Mouse (Mus musculus): ENCODE measurements at regions not wholly inside any gene's neighbourhood (a gene's known extent, or its start where the extent isn't known, plus 50 kb on each side); places are given as distances from the start of the nearest gene placed in this dataset.
A peak's percentile ranks its signal among the peaks of the same experiment; 100 is the strongest.
"Not testable (repeated sequence)": the region's sequence is repeated elsewhere in the genome, so short reads cannot be mapped to it uniquely, and the experiment has no call there.

GRCm38 (mm10) chr1:141716953-141717352, 1471.0 kb downstream of the Kcnt2 start:
- no peak for DNase-seq

- no peak for DNase-seq
These were observed 1471.6 kb downstream of the Kcnt2 start for GRCm38 (mm10) chr1:141717510-141717909.

- no peak for DNase-seq
These were observed 1495.3 kb downstream of the Kcnt2 start for GRCm38 (mm10) chr1:141741299-141741698.

GRCm38 (mm10) chr1:141776059-141776458, 1530.1 kb downstream of the Kcnt2 start:
- no peak for DNase-seq

- DNase-seq: peak; percentile 5
These were observed 1537.4 kb downstream of the Kcnt2 start for GRCm38 (mm10) chr1:141783367-141783766.

GRCm38 (mm10) chr1:141813315-141814158, 1567.6 kb downstream of the Kcnt2 start:
- no peak for DNase-seq

- no peak for DNase-seq
These were observed 1585.5 kb downstream of the Kcnt2 start for GRCm38 (mm10) chr1:141831444-141831843.

- no peak for DNase-seq
These were observed 1596.6 kb downstream of the Kcnt2 start for GRCm38 (mm10) chr1:141842547-141842946.

- not testable (repeated sequence) for DNase-seq
These were observed 1607.9 kb downstream of the Kcnt2 start for GRCm38 (mm10) chr1:141853841-141854240.

- DNase-seq: no peak
These were observed 1638.4 kb downstream of the Kcnt2 start for GRCm38 (mm10) chr1:141884356-141884755.

- no peak for DNase-seq
These were observed 1652.0 kb downstream of the Kcnt2 start for GRCm38 (mm10) chr1:141897924-141898455.

GRCm38 (mm10) chr1:141911714-141912398, 1665.9 kb downstream of the Kcnt2 start:
- DNase-seq: no peak

GRCm38 (mm10) chr1:141926194-141926593, 1680.2 kb downstream of the Kcnt2 start:
- no peak for DNase-seq

GRCm38 (mm10) chr1:141926804-141927203, 1680.8 kb downstream of the Kcnt2 start:
- DNase-seq: no peak

- no peak for DNase-seq
These were observed 1692.4 kb upstream of the B3galt2 start for GRCm38 (mm10) chr1:141948055-141948454.

GRCm38 (mm10) chr1:141954323-141954867, 1686.1 kb upstream of the B3galt2 start:
- no peak for DNase-seq

- DNase-seq: no peak
These were observed 1678.7 kb upstream of the B3galt2 start for GRCm38 (mm10) chr1:141961743-141962142.

- no peak for DNase-seq
These were observed 1672.3 kb upstream of the B3galt2 start for GRCm38 (mm10) chr1:141968133-141968532.

GRCm38 (mm10) chr1:141974329-141974728, 1666.1 kb upstream of the B3galt2 start:
- DNase-seq: no peak

- DNase-seq: no peak
These were observed 1640.7 kb upstream of the B3galt2 start for GRCm38 (mm10) chr1:141999769-142000168.

- no peak for DNase-seq
These were observed 1640.1 kb upstream of the B3galt2 start for GRCm38 (mm10) chr1:142000335-142000734.

GRCm38 (mm10) chr1:142006316-142006715, 1634.1 kb upstream of the B3galt2 start:
- DNase-seq: no peak

- no peak for DNase-seq
These were observed 1597.7 kb upstream of the B3galt2 start for GRCm38 (mm10) chr1:142042751-142043150.

GRCm38 (mm10) chr1:142055207-142055606, 1585.3 kb upstream of the B3galt2 start:
- DNase-seq: no peak
